Mouse (Mus musculus) hindbrain, embryonic 12.5 days (tissue): ENCODE results near the gene Ift46. TPM values are rescaled to one million over a fixed set of nuclear protein-coding genes. Genes with fewer than 3 reads are reported as not detected.

Experiments used
- ATAC-seq: fragments of 200-750 bp; cut with Nextera tagmentation; 2 replicates; pipeline ENCODE4 v1.8.0; 2017; ENCODE audit warnings: moderate TSS enrichment; ENCODE audit not compliant: low FRiP score
- H3K27ac ChIP-seq: fragments of 300-500 bp; sonication (generic); 2 replicates; pipeline ENCODE4 v1.5.1; 2016; ENCODE audit warnings: mild to moderate bottlenecking
- H3K27me3 ChIP-seq: fragments of 300-500 bp; sonication (generic); 2 replicates; pipeline ENCODE4 v1.6.1; 2016; ENCODE audit warnings: mild to moderate bottlenecking
- H3K36me3 ChIP-seq: fragments of 300-500 bp; sonication (generic); 2 replicates; pipeline ENCODE4 v1.6.1; 2016; ENCODE audit warnings: mild to moderate bottlenecking
- H3K4me1 ChIP-seq: fragments of 300-500 bp; sonication (generic); 2 replicates; pipeline ENCODE4 v1.6.1; 2016
- H3K4me2 ChIP-seq: fragments of 300-500 bp; sonication (generic); replicated peaks from 2 replicates; pipeline ENCODE4 v1.6.1; 2016; ENCODE audit warnings: mild to moderate bottlenecking
- H3K4me3 ChIP-seq: fragments of 300-500 bp; sonication (generic); 2 replicates; pipeline ENCODE4 v1.5.1; 2016; ENCODE audit warnings: mild to moderate bottlenecking
- H3K9ac ChIP-seq: fragments of 300-500 bp; sonication (generic); 2 replicates; pipeline ENCODE4 v1.6.1; 2016; ENCODE audit warnings: mild to moderate bottlenecking, moderate library complexity
- H3K9me3 ChIP-seq: fragments of 300-500 bp; sonication (generic); replicated peaks from 2 replicates; pipeline ENCODE4 v1.6.1; 2016; ENCODE audit warnings: mild to moderate bottlenecking
- WGBS: fragments of 180-500 bp; shearing (Covaris S2); methylation state at CpG from one replicate; pipeline ENCODE4 v1.1.7; 2016; 5-methylcytosine and 5-hydroxymethylcytosine counted together
- polyA plus RNA-seq: library from polyadenylated mRNA; unstranded; fragments of >200 nt; fragmentation: Nextera tagmentation; extraction: Ambion mirVana; gene quantifications from 2 replicates; pipeline ENCODE4 v1.2.1, GENCODE M21; 2016

The Ift46 gene
- 153 and 161 TPM in 2 replicates for polyA plus RNA-seq

DNA sequence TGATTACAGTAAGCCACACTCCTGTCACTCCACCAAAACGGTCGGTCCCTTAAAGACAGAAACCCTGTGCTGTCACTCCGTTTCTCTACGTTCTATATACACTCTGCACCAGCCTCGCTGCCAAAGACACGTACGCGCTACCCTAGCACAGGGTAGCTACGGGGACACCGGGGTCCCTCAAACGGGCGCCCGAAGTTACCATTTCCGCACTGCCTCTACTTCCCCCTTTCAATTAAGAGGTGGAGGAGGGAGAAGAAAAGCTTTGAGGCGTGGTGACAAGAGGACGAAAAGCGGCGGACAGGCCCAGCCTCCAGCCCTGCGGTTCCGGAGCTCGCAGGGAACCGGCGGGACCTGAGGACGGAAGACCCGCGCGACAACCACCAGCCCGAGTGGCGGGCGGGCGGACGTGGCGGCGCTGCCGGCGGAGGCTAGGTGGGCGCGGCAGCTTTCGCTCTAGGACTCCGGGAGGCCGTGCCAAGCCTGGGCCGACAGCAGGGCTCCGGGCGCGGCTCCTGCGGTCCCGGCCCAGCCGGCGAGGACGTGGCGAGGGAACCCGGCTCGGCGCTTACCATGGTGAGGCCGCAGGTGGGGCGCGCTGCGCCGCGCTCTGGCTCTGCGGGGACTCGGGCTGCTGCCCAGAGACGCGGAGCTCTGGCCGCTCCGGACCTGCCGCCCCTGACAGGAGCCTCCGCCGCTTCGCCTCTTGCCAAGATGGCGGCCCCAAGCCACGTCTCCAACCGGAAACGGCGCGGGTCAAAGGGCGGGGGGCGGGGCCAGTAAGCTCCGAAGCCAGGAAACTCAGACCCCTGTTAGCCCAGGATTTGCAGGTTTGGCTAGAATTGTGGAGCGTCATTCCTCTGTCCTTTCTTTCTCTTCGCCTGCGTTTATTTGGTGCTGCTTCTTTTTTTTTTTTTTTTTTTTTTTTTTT lies at the start of gene Ift46, which contains the start of gene Arcn1:
Gene Ift46 (plus strand): TSS at position 808 of the 928 bp plus-strand sequence.
Gene Arcn1 (minus strand): TSS at position 745 of the 928 bp plus-strand sequence.
- peak within 1 kb of the TSS; percentile 87 for H3K4me2 ChIP-seq
- H3K27me3 ChIP-seq = no peaks in the 10 kb centered on the region
- WGBS = under 1% methylated on average over 69 of the region's 82 CpGs
- H3K27ac ChIP-seq = peak within 1 kb of the TSS; percentile 93
- peak within 1 kb of the TSS; percentile 82 for H3K4me3 ChIP-seq
- H3K9ac ChIP-seq = peak within 1 kb of the TSS; percentile 91
- no peaks in the 10 kb centered on the region for H3K36me3 ChIP-seq
- ATAC-seq = peak; percentile 90
- H3K4me1 ChIP-seq = peaks cover 17% of the 10 kb centered on the region
- no peaks in the 10 kb centered on the region for H3K9me3 ChIP-seq

DNA sequence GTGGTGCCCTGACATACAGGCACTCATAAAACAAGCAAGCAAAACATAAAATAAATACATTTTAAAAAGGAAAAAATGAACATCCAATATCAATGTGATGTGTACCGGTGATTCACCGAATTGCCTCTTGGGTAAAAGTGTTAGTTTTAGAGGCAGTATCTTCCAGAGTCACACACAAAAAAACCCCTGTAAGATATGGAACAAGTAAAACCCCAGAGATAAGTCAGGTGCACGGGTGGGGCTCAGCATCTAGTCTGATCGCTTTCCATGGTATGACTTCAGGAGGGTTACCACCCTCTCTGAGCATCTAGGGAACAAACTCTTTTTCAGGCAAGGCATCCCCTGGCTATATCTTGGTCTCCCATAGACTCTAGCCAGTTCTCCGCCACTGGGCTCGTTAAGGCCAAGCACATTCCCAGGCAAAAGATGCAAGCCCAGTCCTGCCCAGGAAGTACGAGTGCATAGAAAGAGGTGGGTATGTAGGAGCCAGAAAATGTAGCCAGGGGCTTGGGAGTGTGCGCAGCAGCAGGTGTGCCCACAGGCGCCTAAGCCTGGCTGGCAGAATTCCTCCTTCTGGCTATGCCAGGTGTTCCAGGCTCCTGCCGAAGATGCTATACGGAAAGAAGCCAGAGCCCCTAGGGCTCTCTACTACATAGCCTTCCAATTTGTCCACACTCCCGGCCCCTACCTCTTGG lies 48.6 kb upstream of the Ift46 start:
- H3K9ac ChIP-seq = peak overlapping the region; percentile 95; the same call in 1 of the 2 replicates
- H3K4me3 ChIP-seq = no peak overlapping the region
- no peaks in the 10 kb centered on the region for H3K9me3 ChIP-seq
- WGBS = 94% methylated on average over 12 of the region's 12 CpGs
- no peaks in the 10 kb centered on the region for H3K27me3 ChIP-seq
- peaks cover 38% of the 10 kb centered on the region for H3K36me3 ChIP-seq
- peak overlapping the region; percentile 90 for H3K4me2 ChIP-seq
- peaks cover 44% of the 10 kb centered on the region for H3K4me1 ChIP-seq
- no peak for ATAC-seq
- no peak overlapping the region for H3K27ac ChIP-seq

GRCm38 (mm10) chr9:44719632-44720357 lies 47.9 kb upstream of the Ift46 start:
- no peak for ATAC-seq
- Histone ChIP-seq H3K4me1 (peaks cover 51% of the 10 kb centered on the region), H3K9me3 (no peaks in the 10 kb centered on the region), H3K36me3 (peaks cover 31% of the 10 kb centered on the region), H3K4me2 (peak overlapping the region; percentile 90), H3K9ac (peak overlapping the region; percentile 95), H3K27ac (no peak overlapping the region), H3K4me3 (peak overlapping the region; percentile 79), H3K27me3 (no peaks in the 10 kb centered on the region)
- WGBS = 68% methylated on average over 8 of the region's 8 CpGs

DNA sequence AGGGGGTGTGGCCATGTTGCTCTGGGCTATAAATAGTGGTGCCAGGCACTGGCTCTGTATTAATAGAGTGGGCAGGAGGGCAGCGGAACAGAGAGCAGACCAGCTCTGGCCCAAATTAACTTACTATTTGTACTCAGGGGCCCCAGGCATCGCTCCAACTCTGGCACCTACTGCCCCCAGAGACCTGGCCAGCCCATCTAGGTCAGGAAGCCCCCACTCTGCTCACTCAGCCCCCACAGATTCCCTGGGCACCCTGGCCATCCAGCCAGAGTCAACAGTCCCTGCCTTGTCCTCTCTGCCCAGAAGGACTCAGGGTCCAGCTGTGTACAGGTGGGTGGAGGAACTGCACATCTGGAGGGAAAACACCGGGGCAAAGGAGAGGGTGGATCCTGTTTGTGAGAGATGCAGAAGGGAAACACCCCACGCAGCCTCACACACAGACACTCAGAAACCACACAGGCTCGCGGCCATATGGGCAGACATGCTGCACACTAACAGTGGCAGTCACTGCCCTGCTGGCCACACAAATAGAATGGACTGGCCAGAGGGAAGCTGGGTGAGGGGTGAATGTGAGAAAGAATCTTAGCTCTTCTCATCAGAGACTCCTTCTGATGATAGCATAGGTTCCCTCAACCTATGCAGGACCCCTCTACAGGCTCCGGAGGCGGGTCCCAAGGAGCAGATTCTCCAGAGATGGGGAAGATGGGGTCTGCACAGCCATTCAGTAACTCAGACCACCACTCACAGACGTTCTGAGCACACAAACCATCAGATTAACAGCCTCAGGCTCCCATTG lies 47.2 kb upstream of the Ift46 start:
- Histone ChIP-seq H3K4me3 (peak overlapping the region; percentile 79), H3K9me3 (no peaks in the 10 kb centered on the region), H3K9ac (peak overlapping the region; percentile 95), H3K27ac (peak overlapping the region; percentile 88), H3K4me1 (peaks cover 59% of the 10 kb centered on the region), H3K36me3 (peaks cover 24% of the 10 kb centered on the region), H3K4me2 (peak overlapping the region; percentile 90), H3K27me3 (no peaks in the 10 kb centered on the region)
- WGBS = 20% methylated on average over 9 of the region's 9 CpGs
- peak; percentile 24 for ATAC-seq

DNA sequence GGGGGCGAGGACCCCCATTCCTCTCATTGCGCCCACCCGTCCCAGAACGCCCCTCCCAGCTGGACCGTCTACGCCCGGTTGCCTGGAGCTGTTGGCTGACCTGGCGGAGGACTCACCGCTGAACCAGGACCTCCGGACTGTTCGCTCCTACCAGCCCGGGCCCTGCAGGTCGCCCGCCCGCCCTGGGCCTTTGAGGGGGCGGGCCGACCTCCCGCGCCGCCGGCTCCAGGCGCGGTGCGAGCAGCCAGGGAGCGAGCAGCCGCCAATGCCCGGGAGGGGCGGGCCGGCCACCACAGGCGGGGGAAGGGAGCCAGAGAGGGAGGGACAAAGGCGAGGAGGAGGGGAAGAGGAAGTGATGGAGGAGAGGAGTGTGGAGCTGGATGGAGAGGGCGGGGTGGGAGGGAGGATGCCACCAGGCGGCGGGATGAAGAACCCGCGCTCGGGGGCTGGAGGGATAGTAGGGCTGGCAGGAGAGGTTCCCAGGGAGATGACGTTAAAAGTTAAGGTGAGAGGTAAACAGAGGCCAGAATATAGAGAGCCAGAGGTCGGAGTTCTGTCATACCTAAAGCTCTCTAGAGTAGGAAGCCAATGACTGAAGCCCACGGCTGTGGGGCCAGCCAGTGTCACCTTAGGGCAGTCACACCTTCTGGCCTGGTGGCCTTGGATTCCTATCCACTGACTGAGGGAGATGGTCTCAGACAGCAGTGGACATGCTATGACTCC lies 46.4 kb upstream of the Ift46 start:
- peak overlapping the region; percentile 95 for H3K9ac ChIP-seq
- no peaks in the 10 kb centered on the region for H3K9me3 ChIP-seq
- peak overlapping the region; percentile 79 for H3K4me3 ChIP-seq
- peaks cover 66% of the 10 kb centered on the region for H3K4me1 ChIP-seq
- ATAC-seq = peak; percentile 82
- H3K4me2 ChIP-seq = peak overlapping the region; percentile 90
- H3K36me3 ChIP-seq = peaks cover 16% of the 10 kb centered on the region
- 1% methylated on average over 38 of the region's 40 CpGs for WGBS
- H3K27me3 ChIP-seq = no peaks in the 10 kb centered on the region
- H3K27ac ChIP-seq = peak overlapping the region; percentile 88

DNA sequence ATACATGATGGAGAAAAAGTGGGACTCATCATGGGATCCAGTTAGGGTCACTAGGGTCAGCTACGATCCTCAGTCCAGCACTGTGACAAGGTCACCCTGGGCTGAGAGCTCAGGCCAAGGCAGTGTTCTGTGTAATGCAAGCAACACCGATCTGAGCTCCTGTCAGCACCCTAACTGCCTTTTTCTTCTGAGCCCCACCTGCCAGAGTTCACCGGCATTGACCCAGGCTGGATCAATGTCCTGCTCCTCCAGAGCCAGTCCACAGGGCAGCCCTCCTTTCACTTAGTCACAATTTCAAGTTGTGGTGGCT lies 45.9 kb upstream of the Ift46 start:
- Histone ChIP-seq H3K27me3 (no peaks in the 10 kb centered on the region), H3K36me3 (peaks cover 11% of the 10 kb centered on the region), H3K27ac (peak overlapping the region; percentile 88), H3K9ac (no peak overlapping the region), H3K4me1 (peaks cover 71% of the 10 kb centered on the region), H3K9me3 (no peaks in the 10 kb centered on the region), H3K4me3 (no peak overlapping the region), H3K4me2 (peak overlapping the region; percentile 90)
- peak; percentile 4 for ATAC-seq
- 79% methylated on average over 3 of the region's 3 CpGs for WGBS

- peaks cover 76% of the 10 kb centered on the region for H3K4me1 ChIP-seq
- 55% methylated on average over 7 of the region's 7 CpGs for WGBS
- H3K4me3 ChIP-seq = no peak overlapping the region
- no peaks in the 10 kb centered on the region for H3K27me3 ChIP-seq
- no peak overlapping the region for H3K4me2 ChIP-seq
- peaks cover 7% of the 10 kb centered on the region for H3K36me3 ChIP-seq
- H3K9me3 ChIP-seq = no peaks in the 10 kb centered on the region
- 0 out of 2 replicates have a peak, but pooled peaks have one; percentile 15 for ATAC-seq
- H3K9ac ChIP-seq = no peak overlapping the region; the same call in 1 of the 2 replicates
- H3K27ac ChIP-seq = peak overlapping the region; percentile 86
Observed at GRCm38 (mm10) chr9:44722575-44722974, 45.1 kb upstream of the Ift46 start.

GRCm38 (mm10) chr9:44723008-44723407 lies 44.7 kb upstream of the Ift46 start:
- WGBS = 39% methylated on average over 7 of the region's 7 CpGs
- Histone ChIP-seq H3K36me3 (peaks cover 3% of the 10 kb centered on the region; the same call in 1 of the 2 replicates), H3K9me3 (no peaks in the 10 kb centered on the region), H3K27me3 (no peaks in the 10 kb centered on the region), H3K4me3 (no peak overlapping the region), H3K4me1 (peaks cover 74% of the 10 kb centered on the region), H3K4me2 (no peak overlapping the region), H3K9ac (no peak overlapping the region; the same call in 1 of the 2 replicates), H3K27ac (peak overlapping the region; percentile 86)
- ATAC-seq = no peak

DNA sequence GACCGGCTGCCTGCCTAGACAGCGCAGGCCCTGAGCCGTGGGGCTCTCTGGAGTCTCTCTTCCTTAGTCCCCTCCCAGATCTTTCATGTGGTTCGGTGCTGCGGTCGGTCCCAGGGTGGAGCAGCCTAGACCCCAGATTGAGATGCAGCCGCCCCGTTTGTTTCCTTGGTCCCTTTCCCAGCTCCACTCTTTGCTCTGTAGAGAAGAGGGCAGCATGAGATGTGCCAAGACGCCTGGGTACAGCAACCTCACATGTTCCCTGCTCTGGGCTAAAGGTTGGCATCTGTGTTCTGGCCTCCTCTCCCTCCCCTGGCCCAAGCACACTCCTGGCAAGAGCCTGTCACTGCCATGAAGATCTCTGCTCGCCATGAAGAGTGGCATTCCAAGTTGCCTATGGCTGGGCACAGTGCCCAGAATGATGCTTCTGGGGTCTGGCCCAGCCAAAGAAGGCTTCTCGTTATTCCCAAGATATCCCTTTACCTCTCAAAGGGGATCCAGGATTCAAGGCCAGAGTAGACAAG lies 44.1 kb upstream of the Ift46 start:
- peak overlapping the region; percentile 86 for H3K27ac ChIP-seq
- H3K27me3 ChIP-seq = no peaks in the 10 kb centered on the region
- H3K9ac ChIP-seq = no peak overlapping the region
- no peaks in the 10 kb centered on the region for H3K9me3 ChIP-seq
- H3K4me3 ChIP-seq = no peak overlapping the region
- no peak overlapping the region for H3K4me2 ChIP-seq
- peaks cover 74% of the 10 kb centered on the region for H3K4me1 ChIP-seq
- ATAC-seq = no peak
- H3K36me3 ChIP-seq = no peaks in the 10 kb centered on the region
- 64% methylated on average over 11 of the region's 11 CpGs for WGBS

DNA sequence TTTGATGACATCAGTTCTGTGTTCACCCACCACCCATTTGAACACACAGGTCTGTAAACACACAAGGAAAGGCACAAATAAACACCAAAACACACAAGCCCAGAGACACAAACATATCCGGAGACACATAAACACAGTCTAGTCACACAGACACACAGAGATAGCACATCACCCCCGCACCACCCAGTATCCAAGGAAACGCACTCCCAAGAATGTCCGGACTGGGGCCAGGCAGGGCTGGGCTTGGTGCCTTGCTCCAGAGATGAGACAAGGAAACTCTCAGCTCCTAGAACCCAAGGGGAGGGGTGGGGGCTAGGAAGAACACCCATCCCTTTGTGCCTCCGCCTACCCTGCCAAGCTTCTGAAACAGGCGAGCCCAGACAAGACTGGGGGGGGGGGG lies 43.5 kb upstream of the Ift46 start:
- Histone ChIP-seq H3K9me3 (no peaks in the 10 kb centered on the region), H3K4me1 (peaks cover 72% of the 10 kb centered on the region), H3K4me2 (no peak overlapping the region; the same call in 1 of the 2 replicates), H3K4me3 (no peak overlapping the region), H3K27ac (peak overlapping the region; percentile 86), H3K36me3 (no peaks in the 10 kb centered on the region), H3K27me3 (no peaks in the 10 kb centered on the region), H3K9ac (no peak overlapping the region)
- peak; percentile 6; the same call in 1 of the 2 replicates for ATAC-seq
- WGBS = 46% methylated on average over 6 of the region's 6 CpGs
